Mouse (Mus musculus): ENCODE results near the gene Gm5039.
"Not testable (repeated sequence)": the region's sequence is repeated elsewhere in the genome, so short reads cannot be mapped to it uniquely, and the experiment has no call there.

DNA sequence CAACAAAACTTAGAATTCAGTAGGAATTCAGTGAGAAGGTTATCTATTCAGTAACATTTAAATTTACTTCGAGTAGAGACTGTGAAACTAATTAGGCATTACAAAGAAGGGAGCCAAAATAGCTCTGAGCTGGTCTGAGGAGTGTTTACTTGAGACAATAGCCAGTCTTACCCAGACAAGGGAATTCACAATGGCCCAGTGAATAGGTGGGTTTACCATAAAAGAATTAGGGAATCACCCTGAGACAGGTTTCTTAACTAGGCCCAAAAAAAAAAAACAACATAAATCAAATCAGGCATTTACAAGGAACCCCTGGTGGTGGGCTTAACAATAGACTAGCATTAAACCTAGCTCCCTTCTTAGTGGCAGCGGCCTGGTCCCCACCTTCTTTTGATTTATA, 17.5 kb upstream of the Gm5039 start:
- not testable (repeated sequence) for TF ChIP-seq POLR2A (IDR thresholded peaks at IDR 0.05; ENCODE audit: borderline replicate concordance, insufficient read depth, low read length); CTCF (IDR thresholded peaks at IDR 0.05; ENCODE audit: borderline replicate concordance, insufficient read depth, low read depth, low read length)
